Mouse (Mus musculus) right cerebral cortex, postnatal 25 days (tissue): ENCODE results near the gene Kmt2b.

Experiments used
- DNase-seq: peaks from one replicate; pipeline ENCODE4 v3.0.0; 2022

Kmt2b gene

GRCm38 (mm10) chr7:30533941-30534632 is 54.4 kb downstream of the Kmt2b start:
- DNase-seq = no peak

DNA sequence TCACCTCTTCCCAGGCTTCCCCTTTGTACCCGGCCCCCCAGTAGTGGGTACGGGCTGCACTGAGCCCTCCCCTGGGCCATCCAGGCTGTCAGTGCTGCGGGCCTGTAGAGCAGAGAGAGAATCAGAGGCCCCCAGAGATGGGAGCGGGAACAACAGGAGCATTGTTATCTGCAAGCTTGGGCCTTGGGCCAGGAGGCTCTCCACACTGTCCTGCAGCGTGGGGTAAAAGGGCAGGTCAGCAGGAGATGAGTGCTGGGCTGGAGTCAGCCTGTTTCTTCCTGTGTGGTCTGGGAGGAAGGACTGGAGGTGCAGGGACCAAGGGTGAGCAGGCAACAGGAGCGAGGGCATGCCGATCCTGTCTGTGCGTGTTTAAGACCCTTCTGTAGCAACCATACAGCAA is 55.6 kb downstream of the Kmt2b start:
- no peak for DNase-seq

GRCm38 (mm10) chr7:30531291-30531815 is 57.2 kb downstream of the Kmt2b start:
- DNase-seq = peak; percentile 74

GRCm38 (mm10) chr7:30526981-30527380 is 61.5 kb downstream of the Kmt2b start:
- no peak for DNase-seq

DNA sequence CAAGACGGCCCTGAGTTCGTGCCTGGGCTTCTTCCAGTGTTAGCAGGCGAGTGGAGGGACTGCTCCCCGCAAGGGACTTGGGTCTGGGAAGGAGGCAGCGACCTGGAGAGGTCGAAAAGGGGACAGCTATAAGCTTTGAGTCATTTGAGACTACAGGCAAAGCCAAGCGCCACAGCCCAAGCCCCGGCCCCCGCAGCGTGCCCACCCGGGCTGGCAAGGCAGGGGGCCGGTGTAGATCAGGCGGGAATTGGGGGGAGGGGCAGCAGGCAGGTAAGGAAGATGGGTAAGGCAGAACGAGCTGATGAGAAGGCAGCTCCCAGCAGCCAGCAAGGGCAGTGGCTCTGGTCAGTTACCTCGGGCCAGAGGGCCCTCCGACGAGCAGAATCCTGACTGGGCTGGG is 62.1 kb downstream of the Kmt2b start:
- no peak for DNase-seq

GRCm38 (mm10) chr7:30525954-30526353 is 62.6 kb downstream of the Kmt2b start:
- DNase-seq = no peak

DNA sequence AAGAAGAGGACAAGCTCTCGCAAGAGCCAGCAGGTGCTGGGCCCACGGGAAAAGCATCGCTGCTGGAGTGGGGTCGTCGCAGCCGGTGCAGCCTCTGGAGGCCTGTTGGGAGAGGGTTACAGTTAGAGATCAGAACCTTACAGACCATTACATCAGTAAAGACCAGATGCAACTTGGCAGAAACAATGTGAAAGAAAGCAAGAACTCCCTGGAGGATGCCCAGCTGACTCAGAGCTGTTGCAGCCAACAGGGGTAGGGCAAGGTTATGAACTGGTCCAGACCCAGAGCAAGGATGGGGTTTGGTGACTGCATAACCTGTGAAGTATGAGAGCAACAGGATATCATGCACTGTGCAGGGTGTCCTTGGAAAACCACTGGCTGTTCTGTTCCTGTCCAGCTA is 64.0 kb downstream of the Kmt2b start:
- DNase-seq = no peak

GRCm38 (mm10) chr7:30522871-30523270 is 65.7 kb downstream of the Kmt2b start:
- DNase-seq = no peak

- no peak for DNase-seq
Measured at GRCm38 (mm10) chr7:30520856-30521255, 67.7 kb downstream of the Kmt2b start.

GRCm38 (mm10) chr7:30520396-30520795 is 68.1 kb downstream of the Kmt2b start:
- DNase-seq = no peak
